Mouse (Mus musculus): Measurements from ENCODE around the gene Gm10959. TPM values are rescaled to one million over a fixed set of nuclear protein-coding genes. Genes with fewer than 3 reads are reported as not detected.
A peak's percentile ranks its signal among the peaks of the same experiment; 100 is the strongest.
"Not testable (repeated sequence)": the region's sequence is repeated elsewhere in the genome, so short reads cannot be mapped to it uniquely, and the experiment has no call there.

Gm10959 gene
- total RNA-seq (2021): not detected
- long read RNA-seq, experiment 1: 0 reads
- long read RNA-seq, experiment 2: 0 reads

DNA sequence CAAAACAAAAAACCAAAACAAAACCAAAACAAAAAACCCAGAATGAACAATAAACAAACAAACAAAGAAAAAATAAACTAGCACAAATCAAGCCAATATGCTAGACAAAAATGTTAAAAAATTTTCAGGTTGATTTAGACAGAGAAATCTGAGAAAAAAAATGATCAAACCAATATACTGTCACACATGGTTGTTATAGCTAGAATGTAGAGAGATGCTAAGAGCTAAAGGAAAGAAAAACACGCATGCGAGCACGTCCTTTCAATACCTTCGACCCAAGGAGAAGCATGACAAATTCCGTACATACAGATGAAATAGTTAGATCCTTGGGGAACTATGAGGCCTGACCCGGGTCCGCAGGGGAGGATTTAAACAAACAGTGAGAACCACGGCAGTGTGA, at the start of gene Gm10959:
Gene Gm10959 (minus strand): TSS at position 101 of the 400 bp plus-strand sequence.
- no peak for DNase-seq (ENCODE audit: low spot score in 2 of 2)

- no peak for DNase-seq (ENCODE audit: low spot score in 2 of 2)
Measured at GRCm38 (mm10) chr3:122968391-122968790, 49.2 kb upstream of the Gm10959 start.

DNA sequence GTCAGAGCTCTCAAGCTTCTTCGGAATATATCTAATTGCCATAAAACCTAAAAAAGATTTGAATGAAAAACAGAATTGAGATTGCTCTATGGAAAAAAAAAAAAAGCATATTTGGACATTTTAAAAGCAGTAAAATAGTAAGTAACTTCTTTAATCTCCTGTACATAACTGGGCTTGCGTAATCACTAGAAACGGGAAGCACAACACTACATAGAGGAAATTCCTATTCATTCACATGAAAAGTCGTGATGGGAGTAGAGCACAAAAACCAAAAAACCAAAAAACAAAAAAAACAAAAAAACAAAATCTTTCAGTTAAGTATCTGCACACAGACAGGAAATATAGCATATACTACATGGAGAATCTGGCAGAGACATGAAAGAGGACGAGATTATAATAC, 45.1 kb upstream of the Gm10959 start:
- no peak for DNase-seq (ENCODE audit: low spot score in 2 of 2)

GRCm38 (mm10) chr3:122950129-122950528, 31.0 kb upstream of the Gm10959 start:
- DNase-seq (ENCODE audit: low spot score in 2 of 2): no peak

GRCm38 (mm10) chr3:122943387-122943890, 24.3 kb upstream of the Gm10959 start:
- no peak for DNase-seq (ENCODE audit: low spot score in 2 of 2)

- DNase-seq (ENCODE audit: low spot score in 2 of 2): peak in 1 of 2 experiments; percentile 63
Measured at GRCm38 (mm10) chr3:122939215-122939614, 20.1 kb upstream of the Gm10959 start.

GRCm38 (mm10) chr3:122937176-122937575, 18.0 kb upstream of the Gm10959 start:
- DNase-seq (ENCODE audit: low spot score in 2 of 2): not testable (repeated sequence)

- DNase-seq (ENCODE audit: low spot score in 2 of 2): no peak
Measured at GRCm38 (mm10) chr3:122932466-122932865, 13.3 kb upstream of the Gm10959 start.

DNA sequence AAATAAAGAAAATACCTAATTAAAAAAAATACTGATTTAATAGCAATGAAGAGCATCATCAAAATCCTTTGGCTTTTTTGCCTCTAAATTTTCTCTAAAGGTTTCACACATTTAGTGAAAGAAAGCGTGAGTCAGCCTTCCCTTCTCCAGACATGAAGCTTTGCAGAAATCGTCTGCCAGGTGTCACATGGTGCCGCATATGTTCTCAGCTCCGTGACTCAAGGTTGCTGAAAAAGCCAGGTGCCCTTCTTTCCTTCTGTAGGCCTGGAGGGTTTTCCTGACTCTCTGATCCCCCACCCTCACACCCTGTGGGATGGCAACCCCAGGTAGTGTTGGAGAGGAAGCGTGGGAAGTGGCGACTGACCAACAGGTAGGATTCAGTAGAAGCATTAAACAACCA, 10.6 kb upstream of the Gm10959 start:
- DNase-seq (ENCODE audit: low spot score in 2 of 2): no peak

DNA sequence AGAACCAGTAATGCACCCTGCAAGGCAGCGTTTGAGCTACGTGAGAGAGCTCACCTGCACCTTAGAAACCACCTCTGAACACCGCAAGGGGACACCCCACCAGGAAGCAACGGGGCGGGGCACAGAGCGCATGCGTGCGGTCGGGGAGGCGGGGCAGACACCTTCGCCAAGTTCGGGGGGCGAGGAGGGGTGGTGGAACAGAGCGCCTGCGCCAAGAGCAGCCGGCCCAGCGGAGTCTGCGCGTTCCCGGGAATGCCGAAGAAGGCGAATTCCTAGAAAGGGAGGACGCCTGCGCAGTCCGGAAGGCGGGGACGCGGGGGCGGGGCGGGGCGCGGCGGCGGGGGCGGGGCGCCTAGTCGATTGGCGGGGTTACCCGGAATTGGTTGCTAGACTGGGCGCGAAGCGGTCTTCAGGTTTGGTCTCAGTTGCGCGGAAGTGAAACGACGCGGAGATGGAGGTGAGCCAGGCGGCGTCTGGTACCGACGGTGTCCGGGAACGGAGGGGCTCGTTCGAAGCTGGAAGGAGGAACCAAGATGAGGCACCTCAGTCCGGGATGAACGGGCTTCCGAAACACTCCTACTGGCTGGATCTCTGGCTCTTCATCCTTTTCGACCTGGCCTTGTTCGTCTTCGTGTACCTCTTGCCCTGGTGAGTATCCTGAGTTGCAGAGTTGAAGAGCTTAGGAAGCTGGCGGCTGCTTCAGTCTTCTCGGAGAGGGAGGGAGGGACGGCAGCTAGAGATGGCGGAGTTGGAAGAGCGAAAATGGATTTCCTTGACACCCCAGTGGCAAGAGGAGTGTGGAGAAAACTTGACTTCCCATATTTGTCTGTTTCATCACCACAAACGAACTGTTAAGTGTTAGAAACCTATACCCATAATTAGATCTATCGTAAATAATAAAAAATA, 5.1 kb upstream of the Gm10959 start, which contains the start of gene 1810037I17Rik:
Gene 1810037I17Rik (plus strand): TSS at position 195 of the 906 bp plus-strand sequence.
- peak; percentile 93 to 98 for DNase-seq (ENCODE audit: low spot score in 2 of 2)

DNA sequence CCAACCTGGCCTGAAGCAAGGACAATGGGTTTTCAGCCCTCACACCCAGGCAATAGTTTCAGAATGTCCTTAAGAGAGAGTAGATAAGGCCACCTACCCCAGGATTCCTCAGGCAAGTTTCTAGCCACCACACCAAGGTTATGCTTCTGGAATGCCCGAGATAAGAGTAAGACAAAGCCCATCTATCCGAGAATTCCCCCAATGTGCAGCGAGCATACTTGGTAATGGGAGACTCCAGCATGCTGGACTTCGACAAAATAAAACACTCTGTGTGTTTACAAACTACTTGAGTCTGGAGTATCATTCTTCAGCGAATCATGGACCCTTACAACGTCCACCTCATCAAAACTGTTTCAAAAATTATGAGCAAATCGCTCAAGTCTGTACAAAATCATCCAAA, 4.0 kb upstream of the Gm10959 start:
- no peak for DNase-seq (ENCODE audit: low spot score in 2 of 2)

DNA sequence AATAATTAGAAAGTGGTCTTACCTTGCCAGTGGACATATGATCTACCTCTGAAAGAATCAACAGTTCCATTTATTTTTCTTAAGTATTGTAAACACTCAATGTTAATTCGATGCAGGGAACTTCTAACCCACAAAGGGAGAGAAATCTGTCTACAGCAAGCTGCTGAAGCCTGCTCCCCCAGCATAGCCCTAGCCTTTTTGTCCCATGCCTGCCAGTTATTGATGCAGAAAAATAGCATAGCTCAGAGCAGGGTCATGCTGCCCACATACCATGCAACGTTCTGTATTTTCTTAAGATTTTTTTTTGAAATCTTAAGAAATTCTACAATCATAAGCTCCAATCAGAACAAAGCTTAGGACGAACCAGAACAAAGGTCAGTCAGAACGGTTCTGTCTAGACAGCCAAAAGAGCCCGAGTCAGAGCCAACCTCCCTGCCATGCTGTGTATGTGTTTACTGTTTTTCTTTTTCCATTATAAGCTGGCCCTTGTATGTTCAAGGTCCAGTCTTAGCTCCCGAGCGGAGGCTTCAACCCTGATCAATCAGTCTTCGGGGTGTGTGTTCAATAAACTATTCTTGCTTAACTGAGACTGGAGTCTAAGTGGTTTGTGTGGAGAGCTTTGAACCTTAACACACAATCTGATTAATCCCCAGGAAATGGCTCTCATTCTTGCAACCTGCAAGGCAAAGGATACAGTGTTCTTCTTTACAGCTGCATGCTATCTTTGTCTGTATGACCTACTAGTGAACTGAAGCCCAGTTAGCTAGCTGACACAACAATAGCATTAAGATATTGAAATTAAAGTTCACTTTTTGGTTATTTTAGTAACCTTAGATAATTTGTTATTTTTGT, 2.7 kb upstream of the Gm10959 start:
- no peak for DNase-seq (ENCODE audit: low spot score in 2 of 2)

- DNase-seq (ENCODE audit: low spot score in 2 of 2): no peak
Measured at GRCm38 (mm10) chr3:122920572-122921435, 1.6 kb upstream of the Gm10959 start.

GRCm38 (mm10) chr3:122918672-122919071, 488 bp downstream of the Gm10959 start:
- DNase-seq (ENCODE audit: low spot score in 2 of 2): no peak

DNA sequence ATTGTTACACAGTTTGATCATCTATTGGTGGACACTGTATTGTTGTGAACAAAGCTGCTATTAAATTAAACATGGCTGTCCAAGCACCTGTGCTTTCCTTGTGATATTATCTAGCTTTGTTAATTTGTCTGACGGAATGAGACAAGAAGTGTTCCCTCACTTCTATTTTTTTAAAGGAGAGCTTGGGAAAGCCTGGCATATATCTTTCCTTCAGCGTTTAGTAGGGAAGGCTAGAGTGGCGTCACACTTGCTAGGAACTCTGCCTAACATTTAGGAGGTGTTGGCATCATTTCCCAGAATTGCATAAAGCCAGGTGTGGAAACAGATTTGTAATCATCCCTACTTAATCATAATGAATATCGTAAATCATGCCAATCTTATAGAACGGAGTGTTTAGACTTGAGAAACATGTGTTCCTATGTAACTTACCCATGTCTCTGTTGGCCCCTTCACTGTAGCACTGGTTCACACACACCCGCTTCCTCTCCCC, 2.9 kb downstream of the Gm10959 start:
- DNase-seq (ENCODE audit: low spot score in 2 of 2): no peak

- no peak for DNase-seq (ENCODE audit: low spot score in 2 of 2)
Measured at GRCm38 (mm10) chr3:122915493-122915892, 3.7 kb downstream of the Gm10959 start.

DNA sequence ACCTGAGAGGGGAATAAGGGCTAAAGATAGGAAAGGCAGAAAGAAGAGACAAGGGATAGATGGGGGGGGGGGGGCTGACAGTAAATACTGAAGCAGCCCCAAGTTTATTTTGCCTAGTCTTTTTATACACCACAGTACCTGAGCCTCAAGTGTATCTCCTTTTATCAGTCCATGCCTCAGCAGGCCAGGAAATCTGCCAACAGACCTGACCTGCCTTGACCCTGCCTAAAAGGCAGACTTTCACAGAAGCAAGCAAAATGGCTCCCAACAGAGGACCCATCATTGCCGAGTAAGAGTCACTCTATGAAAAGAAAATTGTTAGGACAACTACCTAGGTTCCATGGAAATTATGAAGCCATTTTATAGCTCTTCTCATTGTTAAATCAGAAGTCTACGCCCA, 11.3 kb downstream of the Gm10959 start:
- DNase-seq (ENCODE audit: low spot score in 2 of 2): no peak

DNA sequence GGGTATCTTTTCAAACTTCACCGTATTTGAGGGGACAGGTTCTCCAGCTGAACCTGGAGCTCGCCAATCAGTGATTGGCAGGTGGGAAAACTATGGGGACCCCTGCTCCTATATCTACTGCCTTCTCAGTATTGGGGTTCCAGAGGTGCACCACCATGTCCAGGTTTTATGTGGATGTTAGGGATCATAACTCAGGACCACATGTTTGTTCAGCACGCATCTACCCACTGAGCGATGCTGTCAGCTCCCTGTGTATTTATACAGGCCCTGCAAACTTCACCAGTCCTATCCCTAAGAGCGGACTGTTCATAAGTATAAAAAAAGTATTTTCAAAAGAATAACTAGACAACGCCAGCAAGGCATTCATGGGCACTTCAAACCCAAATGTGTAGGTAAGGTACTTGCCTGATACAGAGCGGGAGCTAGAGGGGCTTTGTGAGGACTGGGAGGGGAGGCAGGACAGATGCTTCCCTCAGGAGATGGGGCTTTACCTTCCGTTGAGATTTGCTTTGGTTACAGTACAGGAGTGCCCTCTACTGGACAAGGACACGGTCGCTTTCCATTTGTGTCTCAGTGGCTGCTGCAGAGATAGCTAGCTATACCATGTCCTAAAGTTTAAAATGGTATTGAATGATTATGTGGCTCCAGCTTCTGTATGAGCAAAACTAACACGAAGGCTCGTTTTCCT, 15.3 kb downstream of the Gm10959 start:
- DNase-seq (ENCODE audit: low spot score in 2 of 2): peak; percentile 36 to 62

DNA sequence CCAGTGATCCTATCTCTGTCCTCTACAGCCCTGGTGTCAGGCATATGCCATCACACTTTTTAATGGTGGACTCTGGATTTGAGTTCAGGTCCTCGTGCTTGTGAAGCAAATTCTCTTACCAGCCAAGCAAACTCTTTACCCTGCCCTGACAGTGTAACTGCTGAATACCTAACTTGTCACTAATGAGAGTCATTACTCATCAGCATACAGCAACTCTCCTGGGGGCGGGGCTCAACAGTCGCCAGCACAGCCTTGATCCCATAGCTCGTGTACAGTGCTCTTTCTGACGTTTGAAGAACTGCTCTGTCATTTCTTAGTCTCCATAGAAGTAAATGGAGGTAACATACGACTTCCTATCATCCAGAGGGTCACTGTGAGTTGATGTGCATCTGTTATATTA, 20.9 kb downstream of the Gm10959 start:
- no peak for DNase-seq (ENCODE audit: low spot score in 2 of 2)

DNA sequence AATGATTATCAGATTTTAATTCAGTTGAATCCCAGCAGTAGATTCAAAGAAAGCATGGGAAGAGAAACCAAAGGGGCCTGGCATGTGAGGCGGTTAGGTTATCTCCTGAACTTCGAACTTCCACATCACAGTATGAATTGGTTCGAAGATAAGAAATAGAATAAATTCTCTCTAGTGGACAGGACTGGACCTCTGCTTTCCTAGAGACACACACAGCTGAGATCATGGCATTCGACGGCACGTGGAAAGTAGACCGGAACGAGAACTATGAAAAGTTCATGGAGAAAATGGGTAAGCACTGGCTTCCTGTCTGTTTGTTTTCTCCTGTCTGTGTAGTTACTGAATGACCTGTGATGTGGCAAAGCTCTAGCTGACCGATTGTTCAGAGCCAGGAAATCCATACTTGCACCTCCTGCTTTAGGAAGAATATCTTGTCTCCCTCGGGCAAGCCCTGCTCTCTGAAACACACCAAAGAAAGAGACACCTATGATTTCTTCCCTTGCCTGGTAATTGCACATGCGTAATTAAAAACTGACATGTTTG, 23.9 kb downstream of the Gm10959 start:
- no peak for DNase-seq (ENCODE audit: low spot score in 2 of 2)
